Mouse (Mus musculus): ENCODE measurements around the gene Vav1.

GRCm38 (mm10) chr17:57327615-57328014 is 48.7 kb downstream of the Vav1 start:
- TF ChIP-seq POLR2A (IDR thresholded peaks at IDR 0.05; ENCODE audit: borderline replicate concordance, extremely low read depth, insufficient read depth, insufficient read length, poor library complexity, severe bottlenecking) (no peak), CTCF (IDR thresholded peaks at IDR 0.05; ENCODE audit: borderline replicate concordance, extremely low read depth, insufficient read depth, insufficient read length) (no peak)

Data from brain, embryonic 14.5 days (tissue).